Mouse (Mus musculus): ENCODE data around the gene Poll. TPM values are rescaled to one million over a fixed set of nuclear protein-coding genes. Genes with fewer than 3 reads are reported as not detected.
"Not testable (repeated sequence)": the region's sequence is repeated elsewhere in the genome, so short reads cannot be mapped to it uniquely, and the experiment has no call there.

The Poll gene
- polyA plus RNA-seq, 1 experiment, result 6.2 TPM

- Histone ChIP-seq H3K27ac (replicated peaks; ENCODE audit: low read depth, low read length) (no peak overlapping the region), H3K4me1 (ENCODE audit: control insufficient read depth, insufficient read depth, insufficient read length, low read length) (no peaks in the 10 kb centered on the region), H3K4me3 (ENCODE audit: insufficient read depth, low read depth, low read length) (no peak overlapping the region)
Observed at GRCm38 (mm10) chr19:45565925-45566715, 5.8 kb upstream of the Poll start.

GRCm38 (mm10) chr19:45554136-45554535 lies 6.2 kb downstream of the Poll start:
- no peak overlapping the region for H3K27ac ChIP-seq (replicated peaks; ENCODE audit: low read depth, low read length)

GRCm38 (mm10) chr19:45552187-45552586 lies 8.1 kb downstream of the Poll start:
- Histone ChIP-seq H3K4me1 (ENCODE audit: control insufficient read depth, insufficient read depth, insufficient read length, low read length) (no peaks in the 10 kb centered on the region), H3K27ac (replicated peaks; ENCODE audit: low read depth, low read length) (no peak overlapping the region), H3K4me3 (ENCODE audit: insufficient read depth, low read depth, low read length) (no peak overlapping the region)

More at GRCm38 (mm10) chr19:45554136-45554535, 6.2 kb downstream of the Poll start:
- Histone ChIP-seq H3K4me1 (ENCODE audit: control insufficient read depth, insufficient read depth, insufficient read length, low read length) (no peaks in the 10 kb centered on the region), H3K4me3 (ENCODE audit: insufficient read depth, low read depth, low read length) (no peak overlapping the region)

GRCm38 (mm10) chr19:45549948-45550347 lies 10.4 kb downstream of the Poll start:
- H3K27ac ChIP-seq (replicated peaks; ENCODE audit: low read depth, low read length), result no peak overlapping the region
- no peaks in the 10 kb centered on the region for H3K4me1 ChIP-seq (ENCODE audit: control insufficient read depth, insufficient read depth, insufficient read length, low read length)
- H3K4me3 ChIP-seq (ENCODE audit: insufficient read depth, low read depth, low read length), result no peak overlapping the region

- Histone ChIP-seq H3K27ac (replicated peaks; ENCODE audit: low read depth, low read length) (no peak overlapping the region), H3K4me3 (ENCODE audit: insufficient read depth, low read depth, low read length) (no peak overlapping the region), H3K4me1 (ENCODE audit: control insufficient read depth, insufficient read depth, insufficient read length, low read length) (no peaks in the 10 kb centered on the region)
Observed at GRCm38 (mm10) chr19:45549128-45549915, 11.0 kb downstream of the Poll start.

- not testable (repeated sequence) for H3K4me3 ChIP-seq (ENCODE audit: insufficient read depth, low read depth, low read length); H3K4me1 ChIP-seq (ENCODE audit: control insufficient read depth, insufficient read depth, insufficient read length, low read length); H3K27ac ChIP-seq (replicated peaks; ENCODE audit: low read depth, low read length)
Observed at GRCm38 (mm10) chr19:45548196-45548595, 12.1 kb downstream of the Poll start.

GRCm38 (mm10) chr19:45544925-45545321 lies 15.4 kb downstream of the Poll start:
- H3K4me1 ChIP-seq (ENCODE audit: control insufficient read depth, insufficient read depth, insufficient read length, low read length), result no peaks in the 10 kb centered on the region
- H3K4me3 ChIP-seq (ENCODE audit: insufficient read depth, low read depth, low read length), result peak overlapping the region; percentile 47
- H3K27ac ChIP-seq (replicated peaks; ENCODE audit: low read depth, low read length), result no peak overlapping the region

- Histone ChIP-seq H3K4me1 (ENCODE audit: control insufficient read depth, insufficient read depth, insufficient read length, low read length) (no peaks in the 10 kb centered on the region), H3K4me3 (ENCODE audit: insufficient read depth, low read depth, low read length) (peak overlapping the region; percentile 47), H3K27ac (replicated peaks; ENCODE audit: low read depth, low read length) (no peak overlapping the region)
Observed at GRCm38 (mm10) chr19:45544152-45544924, 16.0 kb downstream of the Poll start.

- H3K4me3 ChIP-seq (ENCODE audit: insufficient read depth, low read depth, low read length), result peak overlapping the region; percentile 22; the same call in 1 of the 2 replicates
- no peak overlapping the region for H3K27ac ChIP-seq (replicated peaks; ENCODE audit: low read depth, low read length)
- H3K4me1 ChIP-seq (ENCODE audit: control insufficient read depth, insufficient read depth, insufficient read length, low read length), result no peaks in the 10 kb centered on the region
Observed at GRCm38 (mm10) chr19:45542061-45542460, 18.3 kb downstream of the Poll start.

GRCm38 (mm10) chr19:45541409-45542041 lies 18.8 kb downstream of the Poll start:
- Histone ChIP-seq H3K4me3 (ENCODE audit: insufficient read depth, low read depth, low read length) (peak overlapping the region; percentile 22), H3K27ac (replicated peaks; ENCODE audit: low read depth, low read length) (no peak overlapping the region), H3K4me1 (ENCODE audit: control insufficient read depth, insufficient read depth, insufficient read length, low read length) (no peaks in the 10 kb centered on the region)

GRCm38 (mm10) chr19:45540657-45541408 lies 19.5 kb downstream of the Poll start:
- no peak overlapping the region for H3K27ac ChIP-seq (replicated peaks; ENCODE audit: low read depth, low read length)
- H3K4me3 ChIP-seq (ENCODE audit: insufficient read depth, low read depth, low read length), result no peak overlapping the region
- H3K4me1 ChIP-seq (ENCODE audit: control insufficient read depth, insufficient read depth, insufficient read length, low read length), result no peaks in the 10 kb centered on the region

- Histone ChIP-seq H3K4me1 (ENCODE audit: control insufficient read depth, insufficient read depth, insufficient read length, low read length) (no peaks in the 10 kb centered on the region), H3K27ac (replicated peaks; ENCODE audit: low read depth, low read length) (no peak overlapping the region), H3K4me3 (ENCODE audit: insufficient read depth, low read depth, low read length) (no peak overlapping the region)
Observed at GRCm38 (mm10) chr19:45537505-45537904, 22.8 kb downstream of the Poll start.

- Histone ChIP-seq H3K4me1 (ENCODE audit: control insufficient read depth, insufficient read depth, insufficient read length, low read length) (no peaks in the 10 kb centered on the region), H3K27ac (replicated peaks; ENCODE audit: low read depth, low read length) (no peak overlapping the region), H3K4me3 (ENCODE audit: insufficient read depth, low read depth, low read length) (no peak overlapping the region)
Observed at GRCm38 (mm10) chr19:45535929-45536328, 24.4 kb downstream of the Poll start.

- Histone ChIP-seq H3K4me3 (ENCODE audit: insufficient read depth, low read depth, low read length) (no peak overlapping the region), H3K4me1 (ENCODE audit: control insufficient read depth, insufficient read depth, insufficient read length, low read length) (no peaks in the 10 kb centered on the region), H3K27ac (replicated peaks; ENCODE audit: low read depth, low read length) (no peak overlapping the region)
Observed at GRCm38 (mm10) chr19:45535214-45535735, 25.1 kb downstream of the Poll start.

All from brown adipose tissue, adult 24 weeks (tissue).